Mouse (Mus musculus) E14TG2a.4 (cell line): Measurements from ENCODE around the gene Ptov1.

ENCODE experiments used
- CTCF ChIP-seq: conservative IDR thresholded peaks from 2 replicates; pipeline ENCODE4 v1.5.1; 2014; ENCODE audit warnings: low read length
- NANOG ChIP-seq: IDR thresholded peaks from 2 replicates; pipeline ENCODE4 v1.6.1; 2014; ENCODE audit warnings: borderline replicate concordance, low read length, mixed read lengths

DNA sequence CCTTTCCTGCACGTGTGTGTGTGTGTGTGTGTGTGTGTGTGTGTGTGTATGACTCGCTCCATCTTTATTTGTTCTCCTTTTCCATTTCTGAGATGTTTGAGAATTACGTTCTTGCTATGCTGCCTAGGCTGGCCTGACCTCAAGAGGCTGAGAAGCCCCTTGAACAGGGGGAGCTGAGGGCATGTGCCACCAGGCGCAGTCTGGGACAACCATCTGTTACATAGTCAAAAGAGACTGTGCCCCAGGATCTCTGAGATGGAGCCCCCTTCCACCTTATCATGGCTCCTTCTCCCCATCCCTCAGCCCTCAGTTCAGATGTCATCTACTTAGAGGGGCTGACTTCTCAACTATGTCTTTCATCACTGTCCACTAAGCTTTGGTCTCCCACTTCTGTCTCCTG lies 55.2 kb downstream of the Ptov1 start:
- TF ChIP-seq CTCF (no peak), NANOG (no peak)
